8 mouse cellular contexts compared by ENCODE assay signal in the genomic region with DNA sequence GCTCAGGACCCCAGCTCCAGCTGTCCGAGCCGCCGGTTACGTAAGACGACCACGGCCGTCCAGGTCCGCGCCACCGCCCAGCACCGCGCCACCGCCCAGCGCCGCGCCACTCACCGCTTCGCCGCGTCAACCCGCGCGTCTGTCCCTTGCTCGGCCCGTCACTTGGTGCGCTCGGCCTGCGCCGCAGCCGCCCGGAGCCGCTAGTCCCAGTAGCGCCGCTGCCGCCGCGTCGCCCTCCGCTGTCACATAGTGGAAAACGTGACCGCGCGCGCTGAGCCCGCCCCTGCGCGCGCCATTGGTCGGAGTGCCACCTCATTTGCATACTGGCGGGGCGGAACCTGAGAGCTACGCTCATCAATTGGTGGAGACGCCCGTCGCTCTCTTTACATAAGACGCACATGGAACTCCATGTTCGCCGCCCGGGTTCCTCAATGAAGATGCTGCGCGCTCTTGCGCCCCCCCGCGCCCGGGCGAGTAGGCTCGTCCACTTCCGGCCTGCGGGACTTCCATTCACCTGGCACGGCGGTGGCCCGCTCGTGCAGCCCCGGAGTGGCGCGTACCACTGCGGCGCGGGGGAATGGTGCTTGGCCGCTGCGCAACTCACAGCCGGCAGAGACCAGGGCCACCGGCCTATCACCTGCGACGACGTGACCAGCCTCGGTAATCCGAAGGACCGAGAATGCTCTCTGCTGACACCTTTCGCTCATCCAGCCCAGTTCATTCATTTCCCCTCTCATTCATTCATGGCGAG. TPM values are rescaled to one million over a fixed set of nuclear protein-coding genes. Genes with fewer than 3 reads are reported as not detected.
DNase-seq lines count a peak whose midpoint lies in the region.

A gene (minus strand): TSS at position 266 of the 751 bp plus-strand sequence.

- no peaks in the 10 kb centered on the region for H3K36me3 ChIP-seq in megakaryocyte, embryonic 14.5 days (replicated peaks; ENCODE audit: low read length)

- H3K4me3 ChIP-seq in megakaryocyte, embryonic 14.5 days (replicated peaks): peak within 1 kb of the TSS; percentile 97

- H3K9me3 ChIP-seq in megakaryocyte, embryonic 14.5 days: no peaks in the 10 kb centered on the region

- peak; percentile 99 to 100 for DNase-seq in adrenal gland, adult (ENCODE audit: inconsistent age in 2 of 2, low spot score in 1 of 2)
- DNase-seq in embryo, embryonic 10 days (ENCODE audit: low spot score): peak; percentile 99
- peak; percentile 97 for DNase-seq in gastrocnemius, postnatal 10 days
- peak; percentile 100 for DNase-seq in induced T-regulatory cell, adult 2 months (ENCODE audit: low read depth)
- DNase-seq in left cerebral cortex, adult 9 months (ENCODE audit: low spot score in 2 of 2): peak; percentile 97 to 100
- peak; percentile 99 to 100 for DNase-seq in right cerebral cortex, adult 2 months (ENCODE audit: low spot score in 2 of 2)
- DNase-seq in urinary bladder, postnatal 10 days (ENCODE audit: low spot score): peak; percentile 94

- peaks cover 63% of the 10 kb centered on the region for H3K4me1 ChIP-seq in megakaryocyte, embryonic 14.5 days

- peaks cover 56% of the 10 kb centered on the region for H3K27me3 ChIP-seq in megakaryocyte, embryonic 14.5 days (replicated peaks)

RNA-seq across cellular contexts. Expression of the gene that starts here (rescaled TPM):
- total RNA-seq in gastrocnemius, postnatal 10 days (2021): 1 to 10 TPM; 4.9 to 6.8 TPM
- polyA plus RNA-seq in megakaryocyte, embryonic 14.5 days (2012; ENCODE audit: insufficient read depth, low replicate concordance): 0.73 and 1.0 TPM in 2 replicates

Comparison
In these comparisons a context has a peak if more than half of its experiments do, and no peak if none do; other contexts are left out.
1. Peak in every context shown above with its lines: DNase-seq and H3K4me3 ChIP-seq.